Mouse (Mus musculus) kidney, adult 2 months (tissue): Measurements from ENCODE around the gene Fars2. TPM values are rescaled to one million over a fixed set of nuclear protein-coding genes. Genes with fewer than 3 reads are reported as not detected.

Experiments
- DNase-seq: peaks from one replicate; pipeline ENCODE4 v3.0.0; 2021
- H3K27ac ChIP-seq: fragments of 200-500 bp; 2 replicates; pipeline ENCODE4 v1.5.1; 2012; ENCODE audit warnings: low read depth, low read length, control low read depth, inconsistent platforms; ENCODE audit not compliant: insufficient read depth
- H3K27me3 ChIP-seq: fragments of 200-500 bp; replicated peaks from 2 replicates; pipeline ENCODE4 v1.6.1; 2012; ENCODE audit warnings: mild to moderate bottlenecking, moderate library complexity, low read length, inconsistent platforms; ENCODE audit not compliant: control insufficient read depth, insufficient read depth
- H3K36me3 ChIP-seq: fragments of 200-500 bp; 2 replicates; pipeline ENCODE4 v1.6.1; 2012; ENCODE audit warnings: mild to moderate bottlenecking, moderate library complexity, low read length, inconsistent platforms; ENCODE audit not compliant: control insufficient read depth, insufficient read depth
- H3K4me1 ChIP-seq: fragments of 200-500 bp; 2 replicates; pipeline ENCODE4 v1.6.1; 2011; ENCODE audit warnings: low read length; ENCODE audit not compliant: control insufficient read depth, insufficient read depth
- H3K4me3 ChIP-seq: fragments of 200-500 bp; 2 replicates; pipeline ENCODE4 v1.5.1; 2011; ENCODE audit warnings: mild to moderate bottlenecking, low read depth, low read length, control low read depth; ENCODE audit not compliant: insufficient read depth
- CTCF ChIP-seq: fragments of 200-500 bp; conservative IDR thresholded peaks from 2 replicates; pipeline ENCODE4 v1.5.1; 2011; ENCODE audit warnings: low read depth, mild to moderate bottlenecking, control low read depth, low read length, moderate library complexity, mixed read lengths; ENCODE audit not compliant: insufficient read depth, insufficient read length
- POLR2A ChIP-seq: fragments of 200-500 bp; IDR thresholded peaks from one replicate; pipeline ENCODE4 v1.6.1; 2011; ENCODE audit warnings: low read depth, low read length, control low read depth
- WGBS: fragments of 180-500 bp; shearing (Covaris S2); methylation state at CpG from one replicate; pipeline ENCODE4 v1.1.7; 2018; 5-methylcytosine and 5-hydroxymethylcytosine counted together
- polyA plus RNA-seq: library from polyadenylated mRNA; depleted of rRNA; stranded (reverse); fragments of >200 nt; gene quantifications from 2 replicates; pipeline ENCODE4 v1.2.3, GENCODE M21; 2012

Fars2 gene
- polyA plus RNA-seq, 1 experiment = 99.1 TPM

DNA sequence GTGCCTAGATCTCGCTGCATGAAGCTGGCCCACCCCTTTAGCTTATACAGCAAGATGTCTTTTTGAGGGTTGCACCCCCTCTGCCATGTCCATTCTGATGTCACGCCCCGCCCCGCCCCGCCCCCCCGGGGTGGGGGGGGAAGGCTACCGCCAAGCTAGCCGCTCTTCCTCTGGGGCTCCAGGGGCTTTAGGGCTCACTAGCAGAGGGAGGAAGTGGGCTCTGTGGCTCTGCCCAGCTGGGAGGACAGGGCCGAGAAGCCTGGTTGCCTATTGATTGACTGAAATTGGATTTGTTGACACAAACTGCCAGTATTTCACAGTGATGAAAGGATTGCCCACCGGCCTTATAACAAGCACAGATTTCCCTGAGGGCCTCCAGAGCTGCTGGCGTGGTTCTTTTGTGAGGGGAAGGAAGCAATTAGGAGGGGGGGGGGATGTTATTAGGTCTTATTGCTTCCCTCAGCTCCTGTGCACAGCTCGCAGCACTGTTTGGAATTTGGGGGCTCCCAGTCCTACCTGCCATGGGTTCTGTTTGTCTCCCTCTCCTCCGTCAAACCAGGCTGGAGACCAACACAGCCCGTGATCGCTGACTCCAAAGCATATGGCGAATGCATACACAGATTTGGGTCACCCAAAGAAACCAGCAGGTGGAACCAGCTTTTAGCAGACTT is 466.4 kb downstream of the Fars2 start:
- 31% methylated on average over 16 of the region's 16 CpGs for WGBS
- H3K4me1 ChIP-seq = no peaks in the 10 kb centered on the region
- H3K27ac ChIP-seq = no peak overlapping the region
- no peaks in the 10 kb centered on the region for H3K36me3 ChIP-seq
- no peak overlapping the region for H3K4me3 ChIP-seq
- DNase-seq = no peak
- TF ChIP-seq POLR2A = no peak
- no peak for TF ChIP-seq CTCF
- no peaks in the 10 kb centered on the region for H3K27me3 ChIP-seq

DNA sequence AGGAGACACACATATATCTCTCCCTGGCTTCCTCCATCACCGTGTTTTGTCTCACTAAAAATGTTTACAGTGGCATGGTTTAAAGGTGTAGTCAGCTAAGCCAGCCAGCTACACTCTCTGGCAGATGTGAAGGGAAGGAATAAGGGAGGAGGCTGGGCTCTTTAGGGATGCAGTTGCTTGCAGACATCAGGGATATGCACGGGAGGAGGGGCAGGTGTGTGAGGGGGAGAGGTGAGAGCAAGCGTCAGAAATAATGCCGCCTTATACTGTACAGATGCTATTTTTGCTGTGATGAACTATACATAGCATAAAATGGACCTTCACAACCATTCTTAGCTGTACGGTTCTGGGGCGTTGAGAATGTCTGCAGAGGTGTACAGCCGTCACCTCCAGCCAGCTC is 467.0 kb downstream of the Fars2 start:
- DNase-seq = no peak
- Histone ChIP-seq H3K27me3 (no peaks in the 10 kb centered on the region), H3K4me3 (no peak overlapping the region), H3K36me3 (no peaks in the 10 kb centered on the region), H3K27ac (no peak overlapping the region), H3K4me1 (no peaks in the 10 kb centered on the region)
- WGBS = 69% methylated on average over 7 of the region's 7 CpGs
- TF ChIP-seq CTCF (no peak), POLR2A (no peak)

DNA sequence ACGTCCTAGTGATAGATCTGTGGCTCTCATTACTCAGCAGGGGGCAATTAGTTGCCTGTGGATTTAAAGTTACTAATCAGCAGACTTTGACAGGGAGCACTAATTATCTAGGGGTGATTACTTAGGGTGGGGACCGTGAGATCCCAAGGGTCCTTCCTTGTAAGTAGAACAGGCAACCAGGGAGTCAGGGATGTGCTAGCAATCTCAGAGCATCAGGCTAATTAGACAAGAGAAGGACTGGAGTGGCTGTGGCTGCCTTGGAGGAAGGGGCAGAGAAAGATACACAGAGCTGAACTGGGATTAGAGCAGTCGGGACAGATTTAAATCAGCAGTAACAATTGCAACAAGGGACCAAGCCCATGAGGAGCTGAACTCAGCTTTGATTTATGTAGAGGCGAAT is 471.9 kb downstream of the Fars2 start:
- no peaks in the 10 kb centered on the region for H3K4me1 ChIP-seq
- 65% methylated on average over 4 of the region's 4 CpGs for WGBS
- no peaks in the 10 kb centered on the region for H3K36me3 ChIP-seq
- H3K27me3 ChIP-seq = no peaks in the 10 kb centered on the region
- no peak overlapping the region for H3K27ac ChIP-seq
- no peak for DNase-seq
- H3K4me3 ChIP-seq = no peak overlapping the region
- TF ChIP-seq CTCF (no peak), POLR2A (no peak)

DNA sequence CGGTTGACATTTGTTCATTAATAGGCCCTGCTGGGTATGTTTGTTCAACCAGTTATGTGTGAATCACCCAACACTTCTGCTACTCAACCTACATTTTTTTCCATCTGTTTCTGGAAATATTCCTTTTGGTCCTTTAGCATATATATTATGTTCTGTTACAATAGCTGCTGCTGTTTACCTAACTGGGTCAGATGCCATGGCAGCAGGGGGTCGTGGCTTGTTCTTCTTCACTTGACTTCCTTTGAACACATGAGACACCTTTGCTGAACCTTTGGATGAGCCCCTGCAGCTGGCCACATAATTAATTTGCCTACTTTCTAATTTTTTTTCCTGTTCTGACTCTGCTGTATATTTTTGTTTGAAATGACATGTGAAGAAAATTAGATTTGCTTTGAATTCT is 475.1 kb downstream of the Fars2 start:
- no peak for DNase-seq
- Histone ChIP-seq H3K36me3 (no peaks in the 10 kb centered on the region), H3K27me3 (no peaks in the 10 kb centered on the region), H3K4me1 (no peaks in the 10 kb centered on the region), H3K27ac (no peak overlapping the region), H3K4me3 (no peak overlapping the region)
- 50% methylated on average over 2 of the region's 2 CpGs for WGBS
- TF ChIP-seq CTCF (no peak), POLR2A (no peak)

DNA sequence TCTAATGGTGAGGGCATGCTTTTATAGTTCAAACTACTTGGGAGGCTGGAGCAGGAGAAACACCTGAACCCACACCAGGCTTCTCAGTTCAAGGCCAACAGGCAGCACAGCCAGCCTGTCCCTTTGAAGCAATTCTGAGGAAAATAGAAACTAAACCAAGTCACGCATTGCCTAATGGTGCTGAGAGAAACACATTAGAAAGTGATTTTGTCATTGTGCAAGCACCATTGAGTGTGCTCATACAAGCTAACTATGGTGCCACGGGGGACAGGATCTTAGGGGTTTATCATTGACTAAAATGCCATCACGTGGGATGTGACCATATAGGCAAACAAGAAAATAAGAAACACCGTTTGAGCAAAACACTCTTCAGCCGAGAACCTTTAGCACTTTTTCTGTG is 489.5 kb downstream of the Fars2 start:
- Histone ChIP-seq H3K27me3 (no peaks in the 10 kb centered on the region), H3K4me3 (no peak overlapping the region), H3K36me3 (no peaks in the 10 kb centered on the region), H3K27ac (no peak overlapping the region), H3K4me1 (peaks cover 11% of the 10 kb centered on the region; the same call in 1 of the 2 replicates)
- WGBS = 78% methylated on average over 5 of the region's 5 CpGs
- DNase-seq = no peak
- TF ChIP-seq POLR2A = no peak
- no peak for TF ChIP-seq CTCF

DNA sequence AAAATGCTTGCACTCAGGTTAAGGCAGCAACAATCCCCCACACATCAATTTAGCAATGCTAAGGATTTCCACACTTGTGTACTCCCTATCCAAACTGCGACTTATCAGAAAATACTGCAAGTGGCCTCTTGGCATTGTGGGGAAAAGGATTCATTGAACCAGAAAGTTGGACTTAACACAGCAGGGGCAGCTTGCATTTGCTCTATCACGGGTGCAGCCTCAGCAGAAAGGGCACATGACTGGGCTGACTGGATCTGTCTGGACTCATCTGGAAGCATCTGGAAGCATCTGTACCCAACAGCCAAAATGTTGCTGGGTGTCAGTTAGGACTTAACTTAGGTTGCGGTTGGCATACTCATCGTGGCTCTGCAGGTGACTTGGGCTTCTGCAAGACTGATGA is 490.7 kb downstream of the Fars2 start:
- DNase-seq = peak; percentile 88
- 63% methylated on average over 4 of the region's 4 CpGs for WGBS
- no peak for TF ChIP-seq POLR2A
- no peak for TF ChIP-seq CTCF
- Histone ChIP-seq H3K36me3 (no peaks in the 10 kb centered on the region), H3K4me1 (peaks cover 11% of the 10 kb centered on the region; the same call in 1 of the 2 replicates), H3K27me3 (no peaks in the 10 kb centered on the region), H3K4me3 (no peak overlapping the region), H3K27ac (peak overlapping the region; percentile 94)

DNA sequence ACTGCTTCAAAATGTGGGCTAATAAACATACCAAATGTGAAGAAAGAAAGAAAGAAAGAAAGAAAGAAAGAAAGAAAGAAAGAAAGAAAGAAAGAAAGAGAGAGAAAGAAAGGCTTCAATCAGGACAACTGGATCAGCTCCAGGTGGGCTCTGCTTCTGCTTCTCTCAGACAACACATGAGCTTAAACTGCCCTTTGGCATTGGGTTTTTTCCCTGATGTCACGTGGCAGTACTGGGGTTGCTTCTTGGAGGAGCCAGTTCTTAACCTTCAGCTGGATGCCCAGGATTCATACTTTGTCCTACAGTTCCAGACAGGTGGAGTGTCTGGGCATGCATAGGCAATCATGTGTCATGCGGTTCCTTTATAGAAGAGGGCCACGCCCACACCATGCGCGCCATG is 493.2 kb downstream of the Fars2 start:
- WGBS = 85% methylated on average over 5 of the region's 5 CpGs
- peak; percentile 85 for DNase-seq
- H3K27me3 ChIP-seq = no peaks in the 10 kb centered on the region
- TF ChIP-seq POLR2A (no peak), CTCF (no peak)
- peak overlapping the region; percentile 69; the same call in 1 of the 2 replicates for H3K27ac ChIP-seq
- no peak overlapping the region for H3K4me3 ChIP-seq
- no peaks in the 10 kb centered on the region for H3K36me3 ChIP-seq
- H3K4me1 ChIP-seq = peaks cover 11% of the 10 kb centered on the region; the same call in 1 of the 2 replicates
